Mouse (Mus musculus) ZHBTc4 (cell line): ENCODE results near the gene Glis3.

Experiments used
- DNase-seq: peaks from one replicate; pipeline ENCODE4 v3.0.0-alpha.2; 2011; ENCODE audit warnings: low read depth, low spot score

The Glis3 gene

GRCm38 (mm10) chr19:28592981-28593380 lies 86.9 kb downstream of the Glis3 start:
- DNase-seq: no peak

- no peak for DNase-seq
Measured at GRCm38 (mm10) chr19:28591736-28592477, 88.0 kb downstream of the Glis3 start.

DNA sequence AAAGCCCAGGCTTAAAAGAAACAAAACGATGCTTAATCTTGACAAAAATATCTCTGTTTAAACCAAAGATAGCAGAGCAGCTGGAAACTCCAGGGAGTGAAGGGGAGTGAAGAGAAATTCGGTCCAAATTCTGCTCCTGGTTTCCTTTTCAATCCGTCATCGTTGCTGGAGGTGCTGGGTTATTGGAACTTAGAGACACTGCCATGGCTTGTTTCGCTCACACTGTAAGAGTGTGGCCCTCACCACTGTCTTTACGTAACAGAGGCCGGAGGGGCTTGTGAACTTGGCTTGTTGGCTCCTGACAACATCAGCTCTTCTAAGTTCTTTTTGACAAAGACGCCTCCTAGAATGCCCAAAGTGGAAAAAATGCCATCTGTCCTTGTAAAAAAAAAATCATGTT lies 99.4 kb downstream of the Glis3 start:
- no peak for DNase-seq

GRCm38 (mm10) chr19:28579724-28580375 lies 100.0 kb downstream of the Glis3 start:
- no peak for DNase-seq

GRCm38 (mm10) chr19:28577023-28577422 lies 102.9 kb downstream of the Glis3 start:
- DNase-seq: no peak

- DNase-seq: no peak
Measured at GRCm38 (mm10) chr19:28576619-28577018, 103.3 kb downstream of the Glis3 start.

DNA sequence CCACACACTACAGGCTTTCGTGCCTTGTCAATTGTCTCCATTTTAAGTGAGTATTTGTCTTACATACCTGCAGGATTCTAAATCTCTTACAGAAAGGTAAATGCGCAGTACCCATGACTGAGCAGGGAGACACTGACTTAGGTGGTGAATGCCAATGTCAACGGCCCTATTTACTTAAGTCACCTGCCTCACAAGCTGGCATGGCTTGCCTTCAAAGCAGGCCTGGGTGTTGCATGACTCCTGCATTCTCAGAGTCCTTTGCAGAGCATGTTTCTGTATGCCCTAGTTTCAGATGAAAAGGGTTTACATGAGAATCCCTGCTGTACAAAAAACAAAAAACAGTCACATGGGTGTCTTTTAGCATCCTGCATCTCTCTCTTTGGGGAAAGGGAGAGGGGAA lies 106.2 kb downstream of the Glis3 start:
- no peak for DNase-seq

DNA sequence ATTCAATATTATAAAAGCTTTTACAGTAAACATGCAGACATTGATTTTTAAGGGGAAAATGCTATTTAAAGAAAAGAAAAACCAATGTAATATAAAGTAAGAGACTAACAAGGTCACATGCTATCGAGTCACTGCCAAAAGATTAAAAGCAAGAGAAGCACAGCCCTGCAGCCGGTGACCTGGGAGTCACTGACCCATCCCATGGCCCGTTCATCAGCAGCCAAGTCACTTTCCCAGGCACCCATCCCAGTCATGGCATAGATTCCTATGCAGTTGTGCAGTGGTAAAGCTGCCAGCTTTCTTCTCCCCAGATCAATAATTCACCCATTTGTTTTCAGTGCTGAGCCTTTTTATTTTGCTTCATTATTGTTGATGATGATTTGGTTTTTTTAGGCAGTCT lies 110.0 kb downstream of the Glis3 start:
- DNase-seq: no peak

DNA sequence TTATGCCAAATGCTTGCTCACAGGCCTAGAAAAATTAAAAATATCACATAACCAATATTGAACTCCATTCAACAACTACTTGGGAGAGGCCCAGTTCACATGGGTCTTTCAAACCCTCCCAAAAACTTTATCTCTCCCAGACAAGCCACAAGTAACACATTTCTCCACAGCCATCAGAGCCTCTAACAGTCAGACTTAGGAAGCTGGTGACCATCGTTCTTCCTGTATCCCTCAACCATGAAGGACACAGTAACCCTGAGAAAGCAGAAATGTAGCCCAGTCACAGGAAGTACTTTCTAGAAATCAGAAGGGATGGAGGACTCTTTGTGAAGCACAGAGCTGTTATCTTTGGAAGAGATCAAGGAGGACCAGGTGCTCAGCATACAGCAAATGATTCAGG lies 112.8 kb downstream of the Glis3 start:
- DNase-seq: no peak

DNA sequence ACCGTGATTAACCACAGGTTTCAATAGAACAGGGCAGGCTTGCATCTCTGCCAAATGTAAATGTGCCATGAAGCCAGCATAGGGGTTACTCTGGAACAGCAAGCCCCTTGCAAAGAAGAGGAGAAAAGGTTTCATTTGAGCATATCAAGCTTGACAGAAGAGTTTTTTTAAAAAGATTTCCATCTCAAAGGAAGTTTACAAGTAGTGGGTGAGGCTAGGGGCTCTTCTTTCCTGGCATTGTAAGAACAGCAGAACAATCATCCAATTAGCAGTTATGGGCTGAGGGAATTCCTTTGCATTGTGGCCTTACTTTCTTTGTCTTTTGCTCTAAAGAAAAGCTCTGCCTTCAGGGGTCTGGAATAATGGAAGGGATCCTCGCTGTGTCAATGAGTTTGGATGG lies 113.3 kb downstream of the Glis3 start:
- peak; percentile 80 for DNase-seq

DNA sequence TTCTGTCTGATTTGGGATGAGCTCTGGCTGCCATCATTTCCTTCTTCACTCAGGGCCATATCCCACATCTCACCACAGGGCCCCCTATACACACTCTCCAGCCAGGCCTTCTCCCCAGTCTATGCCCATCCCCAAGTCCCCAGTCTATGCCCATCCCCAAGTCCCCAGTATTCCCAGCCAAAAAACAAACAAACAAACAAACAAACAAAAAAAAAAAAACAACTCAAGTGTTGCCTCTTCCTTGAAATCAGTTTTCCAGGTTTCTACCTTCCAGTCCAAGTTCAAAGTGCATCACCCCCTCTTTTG lies 118.2 kb downstream of the Glis3 start:
- no peak for DNase-seq

DNA sequence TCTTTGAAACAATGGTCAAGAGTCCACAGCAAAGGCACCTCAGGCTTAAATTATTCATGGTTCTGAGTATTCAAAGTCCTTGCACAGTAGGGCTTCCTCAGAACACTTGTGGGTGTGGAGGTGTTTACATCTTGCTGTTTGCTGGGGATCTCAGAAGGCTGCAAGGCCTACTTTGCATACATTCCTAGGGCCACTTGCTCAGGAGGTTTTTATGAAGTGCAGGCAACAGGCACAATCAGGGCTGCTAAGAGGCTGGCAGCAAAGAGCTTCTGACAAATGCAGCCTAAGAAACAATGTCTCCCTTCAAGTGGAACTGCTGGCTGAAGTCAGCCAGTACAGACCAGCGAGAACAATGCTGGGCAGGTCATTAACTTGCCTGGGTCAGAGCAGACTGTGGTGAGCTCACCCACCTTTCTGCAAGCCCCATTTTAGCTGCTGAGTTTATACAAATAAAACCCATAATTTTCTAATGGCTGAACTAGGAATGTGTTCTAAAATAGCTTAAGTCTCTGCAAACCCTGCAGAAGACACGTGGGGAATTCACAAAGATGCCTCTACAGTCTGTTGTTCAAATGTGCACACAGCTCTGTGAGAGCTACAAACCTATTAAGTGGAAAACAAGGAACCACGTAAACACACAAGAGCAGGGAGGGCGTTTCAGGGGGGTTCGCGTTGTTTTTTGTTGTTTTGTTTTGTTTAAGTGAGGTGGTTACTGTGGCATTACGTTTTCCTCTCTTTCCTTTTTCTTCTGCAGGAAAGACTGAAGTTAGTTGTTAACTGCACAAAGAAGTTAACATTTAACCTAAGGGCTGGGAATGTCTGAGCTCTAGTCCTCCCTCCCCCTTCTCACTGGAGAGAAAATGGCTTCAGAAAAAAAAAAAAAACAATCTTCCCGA lies 118.8 kb downstream of the Glis3 start:
- DNase-seq: peak; percentile 95

GRCm38 (mm10) chr19:28559836-28560235 lies 120.0 kb downstream of the Glis3 start:
- DNase-seq: no peak

DNA sequence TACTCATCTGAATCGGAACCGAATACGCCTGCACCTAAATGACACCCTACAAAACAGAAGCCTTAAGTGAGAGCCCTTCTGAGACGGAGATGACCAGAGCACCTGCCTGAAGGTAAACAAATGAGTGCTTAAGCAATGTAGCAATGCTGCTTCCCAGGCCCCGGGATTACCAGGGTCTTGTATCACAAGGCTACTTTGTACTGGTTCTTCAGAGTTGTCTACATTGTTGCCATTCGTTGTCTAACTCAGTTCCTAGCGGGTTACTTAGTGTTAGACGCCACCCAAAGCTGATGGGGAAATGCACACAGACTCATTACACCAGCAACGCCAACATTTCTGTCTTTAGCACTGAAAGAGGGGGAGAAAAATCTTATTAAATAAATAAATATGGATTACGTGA lies 120.5 kb downstream of the Glis3 start:
- DNase-seq: no peak

- DNase-seq: no peak
Measured at GRCm38 (mm10) chr19:28558661-28559060, 121.2 kb downstream of the Glis3 start.

- DNase-seq: no peak
Measured at GRCm38 (mm10) chr19:28557559-28558328, 122.1 kb downstream of the Glis3 start.

- peak; percentile 43 for DNase-seq
Measured at GRCm38 (mm10) chr19:28555181-28555929, 124.5 kb downstream of the Glis3 start.

GRCm38 (mm10) chr19:28550611-28551010 lies 129.3 kb downstream of the Glis3 start:
- no peak for DNase-seq

- peak; percentile 70 for DNase-seq
Measured at GRCm38 (mm10) chr19:28546933-28547332, 132.9 kb downstream of the Glis3 start.

DNA sequence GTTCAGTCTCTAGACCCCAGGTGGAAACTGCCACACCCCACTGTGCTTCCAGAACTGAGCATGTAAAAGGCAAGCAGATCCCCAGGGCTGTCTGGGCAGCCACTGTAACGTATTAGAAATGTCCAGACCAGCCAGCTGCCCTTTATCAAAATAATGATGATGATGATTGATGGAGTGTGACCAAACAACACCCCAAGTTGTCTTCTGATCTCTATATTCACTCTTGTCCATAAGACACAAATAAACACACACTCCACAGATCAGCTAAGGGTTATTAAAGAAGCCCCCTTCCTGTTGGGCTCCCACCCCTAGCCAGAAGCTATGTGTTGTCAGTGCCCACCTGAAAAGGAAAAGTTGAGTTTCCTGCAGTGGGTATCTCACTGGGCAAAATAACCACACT lies 134.4 kb downstream of the Glis3 start:
- DNase-seq: no peak

- peak; percentile 22 for DNase-seq
Measured at GRCm38 (mm10) chr19:28538813-28539212, 141.1 kb downstream of the Glis3 start.
